Mouse (Mus musculus) pancreas, adult 10 weeks (tissue): ENCODE data around the gene Olfr782. TPM values are rescaled to one million over a fixed set of nuclear protein-coding genes. Genes with fewer than 3 reads are reported as not detected.

Experiments used
- polyA plus RNA-seq: library from polyadenylated mRNA; stranded (reverse); fragments of 350-450 nt; fragmentation: Illumina TruSeq; extraction: RNeasy Lipid Tissue Mini Kit (QIAGEN cat#74804); gene quantifications from one replicate; pipeline ENCODE4 v1.2.3, GENCODE M21; 2015; ENCODE audit warnings: low read depth, low replicate concordance; ENCODE audit not compliant: insufficient read depth

Gene Olfr782
- polyA plus RNA-seq = not detected

GRCm38 (mm10) chr10:129348550-129348949 is at the start of gene Olfr782:
TSS of gene Olfr782 (plus strand) at chr10:129348850.

GRCm38 (mm10) chr10:129317817-129318216 is 30.8 kb upstream of the Olfr782 start, which contains the start of gene Olfr780:
TSS of gene Olfr780 (plus strand) at chr10:129318117.

GRCm38 (mm10) chr10:129328554-129328953 is 20.1 kb upstream of the Olfr782 start, which contains the start of gene Olfr781:
TSS of gene Olfr781 (plus strand) at chr10:129328854.

GRCm38 (mm10) chr10:129383783-129384182 is 35.1 kb downstream of the Olfr782 start, which contains the start of gene Olfr784:
TSS of gene Olfr784 (plus strand) at chr10:129384083.

Other genes with a start within 250 kb of the Olfr782 start
- not detected for gene Olfr768, start 249.5 kb upstream of the Olfr782 start, polyA plus RNA-seq
- gene Olfr769, start 231.0 kb upstream of the Olfr782 start, polyA plus RNA-seq = not detected
- not detected for gene Olfr770, start 209.9 kb upstream of the Olfr782 start, polyA plus RNA-seq
- not detected for gene Olfr771, start 184.1 kb upstream of the Olfr782 start, polyA plus RNA-seq
- gene Olfr772, start 170.9 kb upstream of the Olfr782 start, polyA plus RNA-seq = not detected
- gene Olfr773, start 161.4 kb upstream of the Olfr782 start, polyA plus RNA-seq = not detected
- gene Olfr774, start 112.6 kb upstream of the Olfr782 start, polyA plus RNA-seq = not detected
- not detected for gene Olfr775, start 100.4 kb upstream of the Olfr782 start, polyA plus RNA-seq
- gene Olfr776, start 89.7 kb upstream of the Olfr782 start, polyA plus RNA-seq = not detected
- not detected for gene Olfr777, start 77.4 kb upstream of the Olfr782 start, polyA plus RNA-seq
- not detected for gene Olfr780, start 30.7 kb upstream of the Olfr782 start, polyA plus RNA-seq
- gene Olfr781, start 20.0 kb upstream of the Olfr782 start, polyA plus RNA-seq = not detected
- gene Olfr784, start 35.2 kb downstream of the Olfr782 start, polyA plus RNA-seq = not detected
- not detected for gene Olfr785, start 56.6 kb downstream of the Olfr782 start, polyA plus RNA-seq
- gene Olfr786, start 78.5 kb downstream of the Olfr782 start, polyA plus RNA-seq = not detected
- gene Olfr787, start 113.0 kb downstream of the Olfr782 start, polyA plus RNA-seq = not detected
- gene Olfr788, start 122.1 kb downstream of the Olfr782 start, polyA plus RNA-seq = not detected
- not detected for gene Olfr789, start 135.9 kb downstream of the Olfr782 start, polyA plus RNA-seq
- gene Olfr790, start 149.6 kb downstream of the Olfr782 start, polyA plus RNA-seq = not detected
- gene Olfr791, start 172.9 kb downstream of the Olfr782 start, polyA plus RNA-seq = not detected
- not detected for gene Olfr792, start 190.3 kb downstream of the Olfr782 start, polyA plus RNA-seq
- gene Olfr794, start 218.8 kb downstream of the Olfr782 start, polyA plus RNA-seq = not detected